Mouse (Mus musculus) limb, embryonic 14.5 days (tissue): ENCODE measurements around the gene Gm13278. TPM values are rescaled to one million over a fixed set of nuclear protein-coding genes. Genes with fewer than 3 reads are reported as not detected.
A peak's percentile ranks its signal among the peaks of the same experiment; 100 is the strongest.
"Not testable (repeated sequence)": the region's sequence is repeated elsewhere in the genome, so short reads cannot be mapped to it uniquely, and the experiment has no call there.

Experiments
- ATAC-seq: fragments of 200-750 bp; cut with Nextera tagmentation; 2 replicates; pipeline ENCODE4 v1.8.0; 2017; ENCODE audit warnings: low read depth, moderate number of reproducible peaks, moderate TSS enrichment; ENCODE audit not compliant: low FRiP score
- DNase-seq: peaks from one replicate; pipeline ENCODE4 v3.0.0-alpha.2; 2015; ENCODE audit warnings: low spot score
- H3K27ac ChIP-seq: fragments of 300-500 bp; sonication (generic); replicated peaks from 2 replicates; pipeline ENCODE4 v1.5.1; 2014; ENCODE audit warnings: low read depth, mild to moderate bottlenecking, low read length, moderate library complexity, mixed read lengths
- H3K27me3 ChIP-seq: fragments of 300-500 bp; sonication (generic); 2 replicates; pipeline ENCODE4 v1.6.1; 2014; ENCODE audit warnings: low read length, mixed read lengths; ENCODE audit not compliant: control insufficient read depth, insufficient read depth
- H3K36me3 ChIP-seq: fragments of 300-500 bp; sonication (generic); 2 replicates; pipeline ENCODE4 v1.6.1; 2014; ENCODE audit warnings: mild to moderate bottlenecking, low read length, moderate library complexity, mixed read lengths; ENCODE audit not compliant: control insufficient read depth, insufficient read depth
- H3K4me1 ChIP-seq: fragments of 300-500 bp; sonication (generic); 2 replicates; pipeline ENCODE4 v1.6.1; 2014; ENCODE audit warnings: antibody characterized with exemption, low read length, mixed read lengths; ENCODE audit not compliant: control insufficient read depth, insufficient read depth
- H3K4me2 ChIP-seq: fragments of 300-500 bp; sonication (generic); replicated peaks from 2 replicates; pipeline ENCODE4 v1.6.1; 2014; ENCODE audit warnings: low read depth, mild to moderate bottlenecking, low read length, moderate library complexity; ENCODE audit not compliant: severe bottlenecking
- H3K4me3 ChIP-seq: fragments of 300-500 bp; sonication (generic); replicated peaks from 2 replicates; pipeline ENCODE4 v1.5.1; 2014; ENCODE audit warnings: low read length
- H3K9ac ChIP-seq: fragments of 300-500 bp; sonication (generic); 2 replicates; pipeline ENCODE4 v1.6.1; 2014; ENCODE audit warnings: mild to moderate bottlenecking, low read depth, low read length, moderate library complexity; ENCODE audit not compliant: severe bottlenecking
- H3K9me3 ChIP-seq: fragments of 300-500 bp; sonication (generic); 2 replicates; pipeline ENCODE4 v1.6.1; 2016; ENCODE audit warnings: low read length; ENCODE audit not compliant: control insufficient read depth
- POLR2A ChIP-seq: fragments of 200-500 bp; IDR thresholded peaks from 2 replicates; pipeline ENCODE4 v1.8.0; 2012; ENCODE audit warnings: inconsistent platforms, mild to moderate bottlenecking, moderate library complexity, borderline replicate concordance; ENCODE audit not compliant: insufficient read depth, insufficient read length; ENCODE audit errors: extremely low read depth
- WGBS: fragments of 180-500 bp; shearing (Covaris S2); extraction: QIAGEN DNeasy Blood & Tissue Kit; methylation state at CpG from one replicate; pipeline ENCODE4 v1.1.7; 2014; 5-methylcytosine and 5-hydroxymethylcytosine counted together
- polyA plus RNA-seq, 2 experiments: library from polyadenylated mRNA; depleted of rRNA in 1 of 2; stranded (reverse) in 1 of 2; unstranded in 1 of 2; fragments of >200 nt; fragmentation: Nextera tagmentation in 1 of 2; extraction: Ambion mirVana in 1 of 2; gene quantifications; 2 replicates each; pipeline versions ENCODE4 v1.2.1 to v1.2.3; 2012 to 2014

Gene Gm13278
- polyA plus RNA-seq, 2 experiments, result not detected

GRCm38 (mm10) chr4:88757628-88758031 is 33.7 kb upstream of the Gm13278 start:
- ATAC-seq, result peak; percentile 100
- TF ChIP-seq POLR2A, result 0 out of 2 replicates have a peak, but pooled peaks have one; percentile 16
- not testable (repeated sequence) for H3K9me3 ChIP-seq, H3K27me3 ChIP-seq, H3K4me1 ChIP-seq, H3K36me3 ChIP-seq
- Histone ChIP-seq H3K4me3 (peak overlapping the region; percentile 47), H3K4me2 (peak overlapping the region; percentile 63), H3K9ac (peak overlapping the region; percentile 68), H3K27ac (peak overlapping the region; percentile 91)
- WGBS, result 0% methylated on average over 16 of the region's 21 CpGs
- DNase-seq, result peak; percentile 94

GRCm38 (mm10) chr4:88758751-88759150 is 32.6 kb upstream of the Gm13278 start:
- H3K27me3 ChIP-seq, H3K27ac ChIP-seq, H3K4me3 ChIP-seq, H3K9me3 ChIP-seq, H3K4me1 ChIP-seq, ATAC-seq, H3K4me2 ChIP-seq, DNase-seq, H3K36me3 ChIP-seq, H3K9ac ChIP-seq: not testable (repeated sequence)
- 89% methylated on average over 9 of the region's 9 CpGs for WGBS

- WGBS, result 28% methylated on average over 7 of the region's 14 CpGs
- H3K9me3 ChIP-seq, H3K36me3 ChIP-seq, H3K9ac ChIP-seq, H3K27me3 ChIP-seq, H3K27ac ChIP-seq, H3K4me1 ChIP-seq, ATAC-seq, DNase-seq: not testable (repeated sequence)
- Histone ChIP-seq H3K4me2 (peak within 1 kb of the TSS; percentile 37; the same call in 1 of the 2 replicates), H3K4me3 (peak within 1 kb of the TSS; percentile 31)
Measured at GRCm38 (mm10) chr4:88759610-88760268, 31.6 kb upstream of the Gm13278 start, which contains the start of gene Gm13283. Gene Gm13283, plus strand, starts transcription at chr4:88760119.

- not testable (repeated sequence) for H3K27ac ChIP-seq, H3K27me3 ChIP-seq, ATAC-seq, H3K36me3 ChIP-seq, H3K4me1 ChIP-seq, H3K9ac ChIP-seq, H3K9me3 ChIP-seq
- Histone ChIP-seq H3K4me3 (peak overlapping the region; percentile 31), H3K4me2 (peak overlapping the region; percentile 37; the same call in 1 of the 2 replicates)
- DNase-seq, result peak; percentile 68
- peak; percentile 57; the same call in 1 of the 2 replicates for TF ChIP-seq POLR2A
- 4% methylated on average over 12 of the region's 28 CpGs for WGBS
Measured at GRCm38 (mm10) chr4:88760431-88760830, 30.9 kb upstream of the Gm13278 start.

GRCm38 (mm10) chr4:88761776-88762175 is 29.6 kb upstream of the Gm13278 start:
- not testable (repeated sequence) for DNase-seq, H3K27ac ChIP-seq, H3K4me2 ChIP-seq, H3K4me1 ChIP-seq, ATAC-seq, H3K9me3 ChIP-seq, H3K4me3 ChIP-seq, H3K36me3 ChIP-seq, H3K27me3 ChIP-seq, H3K9ac ChIP-seq
- WGBS, result 62% methylated on average over 6 of the region's 8 CpGs

- H3K9ac ChIP-seq, H3K4me3 ChIP-seq, ATAC-seq, H3K27me3 ChIP-seq, H3K4me2 ChIP-seq, H3K9me3 ChIP-seq, H3K27ac ChIP-seq, H3K36me3 ChIP-seq, H3K4me1 ChIP-seq, DNase-seq: not testable (repeated sequence)
- 75% methylated on average over 8 of the region's 9 CpGs for WGBS
Measured at GRCm38 (mm10) chr4:88762341-88762740, 29.0 kb upstream of the Gm13278 start.
